Mouse (Mus musculus): ENCODE data around the gene Ccl2.

Gene Ccl2

GRCm38 (mm10) chr11:82035356-82035755 is at the start of gene Ccl2:
TSS of gene Ccl2 (plus strand) at chr11:82035571.
- peak; percentile 31 for DNase-seq (ENCODE audit: low spot score)

GRCm38 (mm10) chr11:81996172-81996841 is 39.1 kb upstream of the Ccl2 start:
- DNase-seq (ENCODE audit: low spot score): peak; percentile 73

DNA sequence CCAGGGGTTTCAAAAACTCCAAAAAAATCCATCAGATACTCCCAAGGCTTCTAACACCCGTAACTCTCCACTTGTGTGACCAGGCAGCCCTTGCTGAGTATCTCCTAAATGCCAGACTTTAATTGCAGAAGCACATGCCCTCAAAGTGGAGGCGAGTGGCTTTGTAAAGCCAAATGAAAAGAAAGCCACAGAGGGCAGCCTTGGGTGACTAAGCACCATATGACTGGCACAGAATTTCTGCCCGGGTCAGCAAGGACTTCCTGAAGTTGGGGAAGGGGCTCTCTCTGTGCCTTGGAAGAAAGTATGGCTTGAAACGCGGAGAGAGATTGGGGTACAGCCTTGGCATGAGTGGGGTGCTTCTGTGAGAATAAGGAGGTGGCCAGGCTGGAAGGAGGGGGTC is 38.3 kb upstream of the Ccl2 start:
- DNase-seq (ENCODE audit: low spot score): no peak

DNA sequence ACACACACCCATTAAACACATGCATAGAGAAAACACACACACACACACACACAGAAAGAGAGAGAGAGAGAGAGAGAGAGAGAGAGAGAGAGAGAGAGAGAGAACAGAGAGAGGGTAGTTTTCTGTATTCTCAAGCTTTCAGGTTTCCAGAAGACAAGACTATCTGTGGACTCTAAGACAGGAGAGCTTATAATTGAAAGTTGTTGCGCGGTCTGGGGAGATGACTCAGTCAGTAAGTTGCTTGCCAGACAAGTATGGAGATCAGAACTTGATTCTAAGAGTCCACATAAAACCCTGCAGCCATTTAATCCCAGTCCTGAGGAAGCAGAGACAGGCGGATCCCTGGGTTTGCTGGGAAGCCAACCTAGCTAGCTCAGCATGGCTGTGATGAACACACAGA is 36.7 kb upstream of the Ccl2 start:
- DNase-seq (ENCODE audit: low spot score): no peak

DNA sequence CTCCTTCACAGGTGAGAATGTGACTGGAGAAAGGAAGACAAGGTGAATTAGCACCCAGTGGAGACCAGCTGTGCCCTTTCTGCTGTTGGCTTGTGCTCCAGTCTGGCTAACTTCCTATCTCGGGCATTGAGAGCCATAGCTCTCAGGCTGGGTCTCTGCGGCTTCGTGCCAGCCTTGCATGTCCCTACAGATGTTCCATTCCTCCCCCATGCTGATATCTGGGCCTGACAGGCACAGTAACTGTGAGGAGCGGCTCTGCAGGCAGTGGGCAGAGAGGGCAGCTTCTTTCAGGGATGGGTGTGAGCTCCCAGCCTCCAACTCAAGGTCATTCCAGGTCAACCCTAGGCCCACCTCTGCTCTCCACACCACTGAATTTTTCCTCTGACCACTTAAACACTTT is 35.9 kb upstream of the Ccl2 start:
- DNase-seq (ENCODE audit: low spot score): no peak

DNA sequence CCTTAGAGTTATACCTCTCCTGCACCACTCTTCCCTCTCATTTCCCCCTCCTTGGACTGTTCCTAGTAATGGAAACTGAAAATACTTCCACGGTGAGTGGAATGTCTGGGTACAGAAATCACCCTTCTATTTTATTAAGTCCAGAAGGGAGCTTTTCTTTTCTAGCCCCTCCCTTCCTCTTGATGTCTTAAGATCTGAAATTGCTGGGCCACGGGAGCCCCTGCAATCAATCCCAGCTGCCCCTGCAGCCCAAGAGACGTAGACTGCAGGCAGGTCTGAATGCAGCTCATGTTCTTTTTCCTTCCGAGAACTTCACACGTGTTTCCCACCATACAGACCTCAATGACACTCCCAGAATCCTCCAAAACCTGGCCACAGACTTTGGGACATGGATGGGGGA is 34.8 kb upstream of the Ccl2 start:
- DNase-seq (ENCODE audit: low spot score): no peak

GRCm38 (mm10) chr11:82004810-82005209 is 30.6 kb upstream of the Ccl2 start:
- no peak for DNase-seq (ENCODE audit: low spot score)

GRCm38 (mm10) chr11:82006796-82007423 is 28.5 kb upstream of the Ccl2 start:
- DNase-seq (ENCODE audit: low spot score): peak; percentile 26

GRCm38 (mm10) chr11:82010115-82010514 is 25.3 kb upstream of the Ccl2 start:
- no peak for DNase-seq (ENCODE audit: low spot score)

DNA sequence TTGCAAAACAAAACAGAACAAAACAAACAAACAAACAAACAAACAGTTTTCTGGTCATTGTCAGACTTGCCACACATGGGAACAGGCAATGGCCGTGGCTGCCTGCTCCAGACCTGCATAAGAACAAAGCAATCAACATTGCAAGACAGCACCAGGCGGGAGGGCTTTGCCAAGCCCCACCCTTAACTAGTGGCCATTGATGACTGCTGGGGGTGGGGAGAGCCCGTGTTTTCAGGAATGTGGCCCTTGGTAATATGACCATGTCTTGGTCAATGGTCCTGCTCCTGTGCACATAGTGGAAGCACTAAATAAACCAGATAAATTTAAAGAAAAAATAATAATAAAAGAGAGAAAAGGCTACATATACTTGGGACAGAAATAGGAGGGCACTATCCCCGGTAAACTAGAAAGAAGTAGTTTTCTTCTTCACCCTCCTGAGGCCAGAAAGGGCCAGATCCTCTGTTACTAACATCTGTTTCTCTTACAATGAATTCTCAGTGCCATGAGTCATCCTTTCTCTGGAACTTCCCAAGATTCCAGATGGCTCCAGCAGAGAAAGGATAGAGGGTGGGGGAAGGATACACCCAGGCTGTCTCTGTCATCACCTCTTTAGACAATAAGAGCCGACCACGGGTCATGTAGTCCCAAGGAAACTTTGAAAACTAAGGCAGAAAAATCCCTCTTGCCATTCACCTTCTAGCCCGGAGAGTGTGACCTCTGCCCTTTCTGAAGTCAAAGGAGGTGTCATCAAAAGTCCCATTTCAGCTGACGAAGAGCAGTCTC is 23.8 kb upstream of the Ccl2 start:
- DNase-seq (ENCODE audit: low spot score): no peak

DNA sequence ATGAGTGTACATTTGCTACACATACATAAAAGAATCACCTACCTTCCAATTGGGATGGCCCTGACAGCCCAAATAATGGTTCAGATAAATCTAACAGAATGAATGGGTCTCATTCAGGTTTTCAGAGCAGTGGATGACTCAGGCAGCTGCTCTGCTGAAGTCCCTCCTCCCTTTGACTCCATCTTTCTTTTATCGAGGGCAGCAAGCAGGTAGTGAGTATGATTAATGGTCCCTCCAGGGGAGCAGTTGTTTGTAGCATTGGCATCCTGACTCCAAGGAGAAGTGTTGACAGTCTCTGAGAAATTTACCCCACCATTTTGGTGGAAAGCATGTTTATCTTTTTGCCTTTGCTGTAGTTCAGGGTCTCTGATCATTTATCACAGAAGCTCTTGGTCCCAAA is 21.6 kb upstream of the Ccl2 start:
- DNase-seq (ENCODE audit: low spot score): no peak

GRCm38 (mm10) chr11:82015066-82015465 is 20.3 kb upstream of the Ccl2 start:
- no peak for DNase-seq (ENCODE audit: low spot score)

DNA sequence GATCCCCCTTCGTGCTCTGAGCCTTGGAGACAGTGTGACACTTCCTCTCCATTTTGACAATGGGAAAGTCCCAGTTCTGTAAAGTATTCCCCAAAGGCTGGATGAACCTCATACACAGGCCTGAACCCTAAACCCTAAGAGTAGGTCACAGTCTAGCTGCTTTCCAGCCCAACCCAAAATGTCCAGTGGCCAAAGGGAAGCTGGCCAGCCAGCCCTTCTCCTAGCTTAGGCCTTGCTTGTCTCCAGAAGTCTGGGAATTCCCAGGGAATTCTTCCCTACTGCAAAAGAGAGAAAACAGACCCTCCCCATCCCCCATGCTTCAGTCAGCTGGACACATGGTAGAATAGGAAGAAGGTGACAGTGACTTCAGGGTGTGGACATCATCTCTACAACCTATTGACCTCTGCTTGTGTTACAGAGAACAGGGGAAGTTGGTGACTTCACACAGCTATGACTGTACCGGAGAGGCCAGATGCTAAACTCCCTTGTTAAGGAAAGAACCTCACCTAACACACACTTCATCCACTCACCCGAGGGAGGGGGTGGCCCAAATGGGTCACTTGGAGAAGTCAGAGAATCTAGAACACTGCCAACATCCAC is 19.1 kb upstream of the Ccl2 start:
- no peak for DNase-seq (ENCODE audit: low spot score)

DNA sequence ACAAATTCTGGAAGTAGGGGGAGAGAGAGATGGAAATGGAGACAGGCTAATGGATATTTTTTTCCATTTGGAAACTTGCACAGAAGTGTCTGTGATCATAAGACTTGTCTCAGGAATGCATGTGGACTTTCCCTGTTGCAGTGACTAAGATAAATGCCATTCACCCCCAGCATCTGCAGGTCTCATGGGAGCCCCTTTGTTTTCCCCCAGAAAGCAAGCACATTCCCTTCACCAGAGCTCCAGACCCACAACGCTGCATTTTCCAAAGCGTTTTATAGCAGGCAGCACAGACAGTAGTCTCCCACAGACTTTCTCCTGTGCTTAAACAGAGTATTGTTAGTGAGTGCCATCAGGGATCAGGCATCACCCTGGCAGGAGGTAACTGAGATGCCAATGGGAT is 16.0 kb upstream of the Ccl2 start:
- no peak for DNase-seq (ENCODE audit: low spot score)

DNA sequence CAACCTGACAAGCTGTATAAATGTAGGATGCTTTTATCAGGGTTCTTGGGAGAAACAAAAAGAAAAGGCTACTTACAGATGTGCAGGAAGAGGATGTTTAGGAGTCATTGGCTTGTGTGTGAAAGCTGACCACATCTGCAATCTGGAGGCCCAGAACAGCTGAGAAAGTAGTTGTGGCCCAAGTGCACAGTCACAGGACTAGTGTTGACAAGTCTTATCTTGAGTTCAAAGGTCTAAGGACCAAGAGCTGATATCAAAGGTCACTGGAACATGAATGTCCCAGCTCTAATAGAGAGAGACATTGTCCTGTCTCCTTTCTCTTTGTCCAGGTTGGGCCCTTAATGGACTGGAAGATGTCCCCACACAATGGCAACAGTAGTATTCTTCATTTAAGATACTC is 15.6 kb upstream of the Ccl2 start:
- DNase-seq (ENCODE audit: low spot score): no peak

DNA sequence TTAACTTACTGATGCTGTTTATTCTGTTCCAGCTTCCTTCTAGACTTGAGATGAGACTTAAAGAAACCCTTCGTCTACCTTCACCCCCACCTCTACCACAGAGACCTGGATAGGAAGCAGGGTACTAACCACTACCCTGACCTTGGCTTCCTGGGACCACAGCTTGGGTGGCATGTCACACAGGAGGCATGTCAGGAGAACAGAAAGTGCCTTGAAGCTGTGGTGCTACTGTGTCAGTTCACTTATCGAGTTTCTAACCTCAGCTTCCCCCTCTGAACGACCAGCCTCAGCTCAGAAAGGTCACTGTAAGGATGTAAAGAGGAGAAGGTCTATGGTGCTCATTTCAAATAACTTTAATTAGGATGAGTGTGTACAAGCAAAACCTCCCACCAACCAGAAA is 14.0 kb upstream of the Ccl2 start:
- no peak for DNase-seq (ENCODE audit: low spot score)

- DNase-seq (ENCODE audit: low spot score): no peak
These were observed 12.8 kb upstream of the Ccl2 start for GRCm38 (mm10) chr11:82022504-82023056.

- no peak for DNase-seq (ENCODE audit: low spot score)
These were observed 11.6 kb upstream of the Ccl2 start for GRCm38 (mm10) chr11:82023769-82024168.

- no peak for DNase-seq (ENCODE audit: low spot score)
These were observed 5.2 kb upstream of the Ccl2 start for GRCm38 (mm10) chr11:82030171-82030570.

DNA sequence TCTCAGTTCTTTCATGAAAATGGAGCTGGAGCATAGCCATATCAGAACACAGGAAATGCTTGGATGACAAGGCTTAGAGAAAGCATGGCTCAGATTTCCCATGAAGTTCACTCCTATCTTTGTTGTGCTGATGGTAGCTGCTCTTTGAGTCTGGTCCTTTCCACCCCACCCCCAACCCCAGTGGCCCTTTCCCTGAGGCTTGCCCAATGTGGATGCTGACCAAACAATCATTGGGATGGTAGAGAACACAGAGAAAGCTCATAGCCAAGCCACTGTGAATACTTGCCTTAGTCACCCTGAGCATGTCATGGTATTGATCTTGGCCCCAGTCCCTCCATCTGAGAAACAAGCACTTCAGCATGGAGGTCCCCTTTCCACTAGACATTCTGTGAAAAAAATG is 3.2 kb upstream of the Ccl2 start:
- no peak for DNase-seq (ENCODE audit: low spot score)

- DNase-seq (ENCODE audit: low spot score): peak; percentile 46
These were observed 2.6 kb upstream of the Ccl2 start for GRCm38 (mm10) chr11:82032678-82033344.

DNA sequence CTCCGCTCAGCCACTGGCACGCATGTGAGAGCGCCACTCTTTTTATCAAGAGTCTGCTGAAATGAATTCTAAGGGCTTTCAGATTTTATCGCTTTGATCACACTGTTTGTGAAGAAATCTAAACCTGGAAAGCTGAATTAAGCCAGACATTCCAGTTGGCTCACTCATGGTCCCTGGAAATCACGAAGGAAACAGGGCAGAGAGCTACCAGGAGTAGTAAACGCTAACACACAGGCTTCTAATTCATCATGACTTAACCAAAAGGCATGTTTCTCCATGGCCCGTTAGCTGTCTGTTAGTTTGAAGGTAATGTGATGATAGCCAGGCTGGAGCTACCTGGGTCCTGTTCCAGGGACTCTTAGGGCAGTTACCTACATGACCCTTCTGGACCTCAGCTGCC is 925 bp upstream of the Ccl2 start:
- DNase-seq (ENCODE audit: low spot score): no peak

Data from ovary, postnatal 14 days (tissue).